Mouse (Mus musculus): ENCODE results near the gene Cd70. TPM values are rescaled to one million over a fixed set of nuclear protein-coding genes. Genes with fewer than 3 reads are reported as not detected.
"Not testable (repeated sequence)": the region's sequence is repeated elsewhere in the genome, so short reads cannot be mapped to it uniquely, and the experiment has no call there.

Gene Cd70
- total RNA-seq, 2 experiments from 2014 or later, result 0.52 TPM; not detected in 1

GRCm38 (mm10) chr17:57138676-57139075 is 10.9 kb downstream of the Cd70 start:
- no peak for DNase-seq (ENCODE audit: low spot score in 2 of 2)
- intact Hi-C loops (cut with DNase I), result no loop called here

GRCm38 (mm10) chr17:57135635-57136034 is 13.9 kb downstream of the Cd70 start:
- intact Hi-C loops (cut with DNase I), result no loop called here
- DNase-seq (ENCODE audit: low spot score in 2 of 2), result no peak

DNA sequence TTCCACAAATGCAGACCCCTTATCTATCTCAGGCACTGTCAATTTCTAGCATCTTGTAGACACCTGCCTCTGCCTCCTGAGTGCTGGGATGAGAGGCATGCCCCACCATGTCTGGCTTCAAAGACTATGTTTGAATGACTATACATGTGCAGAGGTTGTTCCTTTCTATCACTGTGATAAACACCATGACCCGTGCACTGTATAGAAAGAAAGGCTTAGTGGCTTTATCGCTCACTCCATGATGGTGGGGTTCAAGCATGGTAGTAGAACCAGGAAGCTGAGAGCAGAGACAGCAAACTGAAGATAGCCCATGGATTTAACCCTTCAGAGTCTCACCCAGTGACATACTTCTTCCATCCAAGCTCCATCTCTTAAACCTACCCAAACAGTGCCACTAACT is 14.9 kb downstream of the Cd70 start:
- DNase-seq (ENCODE audit: low spot score in 2 of 2), result no peak
- intact Hi-C loops (cut with DNase I), result no loop called here

GRCm38 (mm10) chr17:57134021-57134420 is 15.6 kb downstream of the Cd70 start:
- intact Hi-C loops (cut with DNase I); DNase-seq (ENCODE audit: low spot score in 2 of 2): not testable (repeated sequence)

DNA sequence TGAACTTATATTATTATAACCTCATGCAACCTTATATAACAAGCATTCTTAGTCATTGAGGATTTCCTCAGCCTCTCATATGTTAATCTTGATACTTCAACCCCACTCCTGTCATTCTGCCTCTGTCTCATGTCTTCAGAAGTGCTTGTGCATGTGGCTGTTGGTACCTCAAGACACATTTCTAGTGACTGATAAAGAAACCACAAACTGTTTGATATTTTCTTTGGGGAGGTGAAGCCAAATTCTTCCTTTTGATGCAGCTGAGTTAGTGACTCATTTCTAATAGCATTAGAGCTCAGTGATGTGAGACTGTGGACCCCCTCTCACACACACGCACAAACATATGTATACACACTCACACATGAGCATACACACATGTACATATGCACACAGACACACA is 17.8 kb downstream of the Cd70 start:
- intact Hi-C loops (cut with DNase I), result no loop called here
- no peak for DNase-seq (ENCODE audit: low spot score in 2 of 2)

DNA sequence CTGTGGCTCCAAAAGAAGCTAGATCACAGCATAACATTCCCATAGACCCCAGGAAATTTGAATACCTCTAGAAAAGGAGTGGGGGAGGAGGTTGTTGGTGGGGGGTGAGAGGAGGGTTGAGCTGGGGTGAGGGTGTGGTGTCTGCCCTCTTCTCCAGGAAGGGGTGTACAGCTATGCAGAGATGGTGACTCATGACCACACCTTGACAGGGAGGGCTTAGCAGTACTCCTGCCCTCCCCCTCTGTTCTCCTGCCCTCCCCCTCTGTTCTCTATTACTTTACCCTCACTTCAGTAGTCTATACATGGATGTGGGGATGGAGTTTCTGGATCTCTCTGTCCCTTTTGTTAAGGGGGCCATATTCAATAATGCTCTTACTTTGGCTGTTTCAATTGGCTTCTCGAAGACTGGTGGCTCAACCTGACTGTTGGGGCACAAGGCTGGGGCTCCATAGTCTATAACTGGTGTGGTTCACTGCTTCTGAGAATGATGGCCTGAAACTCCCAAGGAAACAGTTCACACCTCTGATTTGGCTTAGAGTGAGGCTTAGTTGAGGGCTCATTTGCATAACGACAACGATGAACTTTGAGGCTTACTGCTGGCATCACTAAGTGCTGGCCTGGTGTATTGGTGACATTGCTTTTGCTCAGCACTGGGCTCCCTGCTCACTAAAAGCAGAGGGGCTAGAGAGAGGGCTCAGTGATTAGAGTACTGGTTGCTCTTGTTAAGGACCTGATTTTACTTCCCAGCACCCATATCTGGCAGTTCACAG is 23.5 kb downstream of the Cd70 start:
- intact Hi-C loops (cut with DNase I), result no loop called here
- no peak for DNase-seq (ENCODE audit: low spot score in 2 of 2)

- no peak for DNase-seq (ENCODE audit: low spot score in 2 of 2)
- intact Hi-C loops (cut with DNase I), result no loop called here
Observed at GRCm38 (mm10) chr17:57124792-57125191, 24.8 kb downstream of the Cd70 start.

DNA sequence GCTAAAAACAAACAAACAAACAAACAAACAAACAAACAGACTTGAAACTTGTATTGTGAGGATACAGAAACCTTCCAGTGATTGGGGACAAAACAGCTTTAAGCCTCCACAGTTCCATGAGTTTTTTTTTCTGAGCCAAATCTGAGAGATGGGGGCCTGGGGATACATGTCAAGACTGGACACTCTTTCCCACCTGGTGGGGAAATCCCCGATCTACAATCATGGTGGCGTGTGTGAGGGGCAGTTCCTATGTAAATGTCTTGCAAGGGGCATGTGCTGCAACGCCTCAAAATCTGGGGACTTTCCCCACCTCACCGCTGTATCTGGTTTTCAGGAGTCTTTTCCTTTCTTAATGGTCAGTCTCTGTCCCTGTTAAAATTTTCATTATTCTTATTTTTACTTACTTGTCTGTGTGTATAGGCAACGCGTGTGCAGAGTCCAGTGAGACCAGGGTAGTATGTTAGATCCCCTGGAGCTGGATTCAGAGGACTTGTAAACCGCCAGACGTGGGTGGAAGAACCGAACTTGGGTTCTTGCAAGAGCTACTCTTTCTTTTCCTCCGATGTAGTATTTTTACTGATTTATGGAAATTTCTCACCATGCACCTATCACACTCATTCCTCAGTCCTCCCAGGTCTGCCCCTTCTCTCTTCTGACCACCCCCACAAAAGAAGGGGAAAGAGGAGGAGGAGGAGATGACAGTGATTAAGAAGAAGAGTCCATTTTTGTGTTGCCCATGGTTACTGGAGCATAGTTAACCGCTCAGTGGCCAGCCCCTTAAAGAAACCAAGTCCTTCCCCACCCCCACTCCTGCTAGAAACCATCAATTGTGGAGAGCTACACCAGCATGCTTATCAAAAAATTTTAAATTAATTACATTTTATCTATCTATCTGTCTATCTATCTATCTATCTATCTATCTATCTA is 26.1 kb downstream of the Cd70 start:
- intact Hi-C loops (cut with DNase I), result no loop called here
- no peak for DNase-seq (ENCODE audit: low spot score in 2 of 2)

GRCm38 (mm10) chr17:57121856-57122255 is 27.7 kb downstream of the Cd70 start:
- intact Hi-C loops (cut with DNase I), result no loop called here
- no peak for DNase-seq (ENCODE audit: low spot score in 2 of 2)

DNA sequence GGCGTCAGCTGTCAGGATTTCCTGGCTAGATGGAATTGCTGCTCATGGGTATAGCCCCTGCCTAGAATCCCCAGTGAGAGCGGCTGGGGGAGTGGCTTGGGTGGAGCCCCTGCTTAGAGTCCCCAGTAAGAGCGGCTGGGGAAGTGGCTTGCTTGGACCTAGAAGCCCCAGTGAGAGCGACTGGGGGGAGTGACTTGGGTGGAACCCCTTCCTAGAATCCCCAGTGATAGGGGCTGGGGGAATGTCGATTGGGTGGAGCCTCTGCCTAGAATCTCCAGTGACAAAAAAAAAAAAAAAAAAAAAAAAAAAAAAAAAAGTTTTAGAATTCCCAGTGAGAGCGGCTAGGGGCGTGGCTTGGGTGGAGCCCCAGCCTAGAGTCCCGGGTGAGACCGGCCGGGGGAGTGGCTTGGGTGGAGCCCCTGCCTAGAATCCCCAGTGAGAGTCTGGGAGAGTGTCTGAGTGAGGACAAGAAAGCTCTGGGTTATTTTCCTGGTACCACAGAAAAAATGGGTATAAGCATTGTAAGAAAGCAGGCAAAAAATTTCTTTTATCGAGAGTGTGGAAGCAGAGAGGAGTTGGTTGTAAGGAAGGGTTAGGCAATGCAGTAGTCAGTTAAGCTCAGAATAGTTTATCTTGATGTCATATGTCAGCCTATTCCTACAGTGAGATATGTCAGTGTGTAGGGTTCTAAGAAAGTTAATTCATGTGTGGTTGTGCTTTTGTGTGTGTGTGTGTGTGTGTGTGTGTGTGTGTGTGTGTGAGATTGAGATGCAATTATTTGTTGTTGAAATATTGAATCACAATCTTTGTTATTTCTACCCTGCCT is 30.8 kb downstream of the Cd70 start:
- no peak for DNase-seq (ENCODE audit: low spot score in 2 of 2)
- intact Hi-C loops (cut with DNase I), result no loop called here

GRCm38 (mm10) chr17:57116801-57117200 is 32.8 kb downstream of the Cd70 start:
- no peak for DNase-seq (ENCODE audit: low spot score in 2 of 2)
- intact Hi-C loops (cut with DNase I), result no loop called here

GRCm38 (mm10) chr17:57112768-57113474 is 36.7 kb downstream of the Cd70 start:
- no peak for DNase-seq (ENCODE audit: low spot score in 2 of 2)
- intact Hi-C loops (cut with DNase I), result no loop called here

DNA sequence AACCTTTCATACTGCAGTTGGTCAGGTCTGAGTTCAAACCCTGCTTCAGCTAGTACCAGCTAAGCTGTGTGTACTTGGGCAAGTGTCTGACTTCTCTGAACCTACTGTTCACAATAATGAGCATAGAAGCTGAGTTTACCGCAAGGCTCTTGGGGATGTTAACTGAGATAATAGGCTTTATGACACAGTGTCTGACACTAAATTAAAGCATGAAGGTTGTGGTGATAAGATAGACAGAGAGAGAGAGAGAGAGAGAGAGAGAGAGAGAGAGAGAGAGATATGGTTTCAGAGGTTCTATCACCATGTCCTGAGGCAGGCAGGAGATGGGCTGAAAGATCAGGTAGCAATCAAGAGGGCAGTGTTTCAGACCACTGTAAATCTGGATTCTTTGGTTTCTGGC is 39.6 kb downstream of the Cd70 start:
- DNase-seq (ENCODE audit: low spot score in 2 of 2), result no peak
- intact Hi-C loops (cut with DNase I), result no loop called here

DNA sequence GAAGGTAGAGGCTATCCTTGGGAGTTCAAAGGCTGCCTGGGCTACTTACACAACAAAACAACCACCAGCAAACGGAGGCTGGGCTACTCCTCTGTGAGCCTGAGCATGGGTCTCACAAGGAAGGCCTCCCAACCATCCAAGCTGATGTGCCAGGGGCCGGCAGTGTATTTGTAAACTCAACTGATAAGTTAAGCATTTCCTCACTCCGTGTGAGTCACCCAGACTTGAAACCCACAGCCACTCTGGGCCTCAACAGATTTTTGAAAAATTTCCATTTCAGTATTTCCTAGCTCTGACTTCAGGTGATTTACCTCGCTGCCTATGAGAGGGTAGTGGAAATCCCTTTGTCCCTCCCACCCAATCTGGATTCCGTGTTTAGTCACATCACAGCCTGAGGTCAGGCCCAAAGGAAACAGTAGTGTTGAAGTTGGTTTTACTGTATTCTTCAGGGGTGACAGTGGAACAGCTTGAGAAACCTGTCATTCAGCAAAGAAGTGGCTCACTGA is 40.9 kb downstream of the Cd70 start:
- no peak for DNase-seq (ENCODE audit: low spot score in 2 of 2)
- intact Hi-C loops (cut with DNase I), result no loop called here

DNA sequence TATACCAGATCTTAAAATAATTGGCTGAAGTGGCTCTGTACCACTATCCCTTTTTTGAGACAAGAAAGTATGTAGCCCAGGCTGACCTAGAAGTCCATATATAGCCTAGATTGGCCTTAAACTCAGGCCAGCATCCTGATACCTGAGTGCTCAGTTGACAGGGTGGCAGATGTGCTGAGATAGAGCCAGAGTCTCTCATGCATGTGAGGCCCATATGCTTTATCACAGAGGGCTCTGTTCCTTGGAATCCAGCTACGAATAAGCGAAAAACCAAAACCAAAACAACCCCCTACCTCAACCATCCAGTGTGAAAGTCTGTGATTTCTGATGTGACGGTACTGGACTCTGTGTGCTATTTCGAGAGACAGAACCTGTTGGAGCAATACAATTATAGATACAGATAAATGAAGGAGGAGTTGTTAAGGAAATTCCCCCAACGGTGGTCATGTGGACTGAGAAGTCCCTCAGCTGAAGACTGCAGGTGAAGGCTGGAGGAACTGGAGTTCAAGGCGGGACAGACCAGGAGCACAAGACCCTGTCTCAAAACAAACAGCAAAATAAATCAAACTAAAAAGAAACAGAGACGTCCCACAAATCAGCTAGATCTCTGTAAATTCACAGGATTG is 41.4 kb downstream of the Cd70 start:
- intact Hi-C loops (cut with DNase I), result no loop called here
- DNase-seq (ENCODE audit: low spot score in 2 of 2), result no peak

- no peak for DNase-seq (ENCODE audit: low spot score in 2 of 2)
- intact Hi-C loops (cut with DNase I), result no loop called here
Observed at GRCm38 (mm10) chr17:57107064-57107463, 42.5 kb downstream of the Cd70 start.

- intact Hi-C loops (cut with DNase I), result no loop called here
- no peak for DNase-seq (ENCODE audit: low spot score in 2 of 2)
Observed at GRCm38 (mm10) chr17:57106035-57106368, 43.6 kb downstream of the Cd70 start.

DNA sequence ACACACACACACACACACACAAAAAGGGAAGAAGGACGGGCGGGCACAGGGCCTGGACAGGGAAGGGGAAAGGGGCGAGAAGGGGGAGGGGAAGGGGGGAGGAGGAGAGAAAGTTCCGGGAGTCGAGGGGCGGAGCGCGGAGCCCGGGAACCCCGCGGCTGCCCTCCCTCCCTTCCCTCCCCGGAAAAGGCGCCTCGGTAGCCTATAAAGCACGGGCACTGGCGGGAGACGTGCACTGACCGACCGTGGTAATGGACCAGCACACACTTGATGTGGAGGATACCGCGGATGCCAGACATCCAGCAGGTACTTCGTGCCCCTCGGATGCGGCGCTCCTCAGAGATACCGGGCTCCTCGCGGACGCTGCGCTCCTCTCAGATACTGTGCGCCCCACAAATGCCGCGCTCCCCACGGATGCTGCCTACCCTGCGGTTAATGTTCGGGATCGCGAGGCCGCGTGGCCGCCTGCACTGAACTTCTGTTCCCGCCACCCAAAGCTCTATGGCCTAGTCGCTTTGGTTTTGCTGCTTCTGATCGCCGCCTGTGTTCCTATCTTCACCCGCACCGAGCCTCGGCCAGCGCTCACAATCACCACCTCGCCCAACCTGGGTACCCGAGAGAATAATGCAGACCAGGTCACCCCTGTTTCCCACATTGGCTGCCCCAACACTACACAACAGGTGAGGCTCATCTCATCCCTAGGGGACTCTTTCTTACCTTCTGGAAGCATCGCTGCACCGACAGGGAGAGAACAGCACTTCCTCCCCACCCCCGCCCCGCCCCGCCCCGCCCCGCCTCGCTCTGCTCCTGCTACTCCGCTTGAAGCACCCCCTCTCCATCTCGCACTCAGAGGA is 44.2 kb downstream of the Cd70 start, which contains the start of gene Tnfsf9:
Gene Tnfsf9, plus strand, starts transcription at position 145 of the 854 bp plus-strand sequence.
- intact Hi-C loops (cut with DNase I), result no loop called here
- peak; percentile 11 to 32 for DNase-seq (ENCODE audit: low spot score in 2 of 2)

Data from left cerebral cortex, postnatal 36 days (tissue).